Mouse (Mus musculus): ENCODE measurements around the gene Mrps18a. TPM values are rescaled to one million over a fixed set of nuclear protein-coding genes. Genes with fewer than 3 reads are reported as not detected.

The Mrps18a gene
- total and polyA plus RNA-seq, 2 experiments from 2014 or later: 67.1 to 169 TPM

- no peaks in the 10 kb centered on the region for H3K36me3 ChIP-seq (ENCODE audit: insufficient read depth, low read length)
- no peak overlapping the region for H3K4me3 ChIP-seq (ENCODE audit: low read length)
- H3K9ac ChIP-seq (replicated peaks; ENCODE audit: low read length): no peak overlapping the region
- H3K4me2 ChIP-seq (ENCODE audit: low read depth, low read length): no peak overlapping the region
- WGBS: 80% methylated on average over 8 of the region's 8 CpGs
- peaks cover 4% of the 10 kb centered on the region; the same call in 1 of the 2 replicates for H3K4me1 ChIP-seq (ENCODE audit: insufficient read depth, low read length)
- DNase-seq (ENCODE audit: low spot score) (no peak), ATAC-seq (no peak)
- H3K27ac ChIP-seq: no peak overlapping the region
- TF ChIP-seq CTCF (IDR thresholded peaks at IDR 0.05; ENCODE audit: low read depth): no peak
- no peaks in the 10 kb centered on the region for H3K27me3 ChIP-seq (ENCODE audit: insufficient read depth, low read length)
- H3K9me3 ChIP-seq (ENCODE audit: low read length): no peaks in the 10 kb centered on the region
These were observed 27.9 kb downstream of the Mrps18a start for GRCm38 (mm10) chr17:46138563-46139236.

GRCm38 (mm10) chr17:46139872-46140271 is 29.1 kb downstream of the Mrps18a start:
- Histone ChIP-seq H3K36me3 (ENCODE audit: insufficient read depth, low read length) (no peaks in the 10 kb centered on the region), H3K9me3 (ENCODE audit: low read length) (no peaks in the 10 kb centered on the region), H3K9ac (replicated peaks; ENCODE audit: low read length) (no peak overlapping the region), H3K27me3 (ENCODE audit: insufficient read depth, low read length) (no peaks in the 10 kb centered on the region), H3K4me1 (ENCODE audit: insufficient read depth, low read length) (peaks cover 4% of the 10 kb centered on the region; the same call in 1 of the 2 replicates), H3K27ac (no peak overlapping the region), H3K4me2 (ENCODE audit: low read depth, low read length) (no peak overlapping the region), H3K4me3 (ENCODE audit: low read length) (no peak overlapping the region)
- WGBS: 92% methylated on average over 3 of the region's 3 CpGs
- ATAC-seq (no peak), DNase-seq (ENCODE audit: low spot score) (no peak)
- TF ChIP-seq CTCF (IDR thresholded peaks at IDR 0.05; ENCODE audit: low read depth): no peak

GRCm38 (mm10) chr17:46143578-46144423 is 33.0 kb downstream of the Mrps18a start, which contains the start of gene Rsph9:
Gene Rsph9 (minus strand): TSS chr17:46144216.
- H3K9me3 ChIP-seq (ENCODE audit: low read length): no peaks in the 10 kb centered on the region
- 6% methylated on average over 37 of the region's 37 CpGs for WGBS
- 0 out of 2 replicates have a peak, but pooled peaks have one; percentile 4 for TF ChIP-seq CTCF (IDR thresholded peaks at IDR 0.05; ENCODE audit: low read depth)
- H3K9ac ChIP-seq (replicated peaks; ENCODE audit: low read length): peak within 1 kb of the TSS; percentile 46
- no peaks in the 10 kb centered on the region for H3K27me3 ChIP-seq (ENCODE audit: insufficient read depth, low read length)
- peak; percentile 89 for DNase-seq (ENCODE audit: low spot score)
- H3K4me2 ChIP-seq (ENCODE audit: low read depth, low read length): peak within 1 kb of the TSS; percentile 77
- peaks cover 4% of the 10 kb centered on the region; the same call in 1 of the 2 replicates for H3K4me1 ChIP-seq (ENCODE audit: insufficient read depth, low read length)
- peak within 1 kb of the TSS; percentile 53 for H3K4me3 ChIP-seq (ENCODE audit: low read length)
- H3K36me3 ChIP-seq (ENCODE audit: insufficient read depth, low read length): peaks cover 16% of the 10 kb centered on the region
- peak; percentile 98 for ATAC-seq
- peak within 1 kb of the TSS; percentile 68; the same call in 1 of the 2 replicates for H3K27ac ChIP-seq

- Histone ChIP-seq H3K27me3 (ENCODE audit: insufficient read depth, low read length) (no peaks in the 10 kb centered on the region), H3K36me3 (ENCODE audit: insufficient read depth, low read length) (peaks cover 2% of the 10 kb centered on the region; the same call in 1 of the 2 replicates), H3K9ac (replicated peaks; ENCODE audit: low read length) (peak within 1 kb of the TSS; percentile 70), H3K4me2 (ENCODE audit: low read depth, low read length) (peak within 1 kb of the TSS; percentile 98), H3K4me1 (ENCODE audit: insufficient read depth, low read length) (peaks cover 6% of the 10 kb centered on the region; the same call in 1 of the 2 replicates), H3K27ac (peak within 1 kb of the TSS; percentile 68; the same call in 1 of the 2 replicates), H3K4me3 (ENCODE audit: low read length) (peak within 1 kb of the TSS; percentile 65), H3K9me3 (ENCODE audit: low read length) (no peaks in the 10 kb centered on the region)
- DNase-seq (ENCODE audit: low spot score) (peak; percentile 94), ATAC-seq (peak; percentile 91)
- WGBS: 8% methylated on average over 32 of the region's 33 CpGs
- TF ChIP-seq CTCF (IDR thresholded peaks at IDR 0.05; ENCODE audit: low read depth): no peak
These were observed 42.3 kb downstream of the Mrps18a start, which contains the start of gene Mad2l1bp for GRCm38 (mm10) chr17:46152847-46153782. Gene Mad2l1bp (minus strand): TSS chr17:46153553.

- DNase-seq (ENCODE audit: low spot score): no peak
- WGBS: 96% methylated on average over 3 of the region's 3 CpGs
- H3K9me3 ChIP-seq (ENCODE audit: low read length): no peaks in the 10 kb centered on the region
- no peaks in the 10 kb centered on the region for H3K27me3 ChIP-seq (ENCODE audit: insufficient read depth, low read length)
- no peak overlapping the region for H3K9ac ChIP-seq (replicated peaks; ENCODE audit: low read length)
- H3K4me3 ChIP-seq (ENCODE audit: low read length): no peak overlapping the region
- no peak overlapping the region for H3K4me2 ChIP-seq (ENCODE audit: low read depth, low read length)
- ATAC-seq: no peak
- TF ChIP-seq CTCF (IDR thresholded peaks at IDR 0.05; ENCODE audit: low read depth): no peak
- no peaks in the 10 kb centered on the region for H3K36me3 ChIP-seq (ENCODE audit: insufficient read depth, low read length)
- H3K27ac ChIP-seq: no peak overlapping the region
- H3K4me1 ChIP-seq (ENCODE audit: insufficient read depth, low read length): peaks cover 6% of the 10 kb centered on the region; the same call in 1 of the 2 replicates
These were observed 43.5 kb downstream of the Mrps18a start for GRCm38 (mm10) chr17:46154336-46154735.

GRCm38 (mm10) chr17:46156680-46157079 is 45.9 kb downstream of the Mrps18a start:
- Histone ChIP-seq H3K4me1 (ENCODE audit: insufficient read depth, low read length) (peaks cover 6% of the 10 kb centered on the region; the same call in 1 of the 2 replicates), H3K4me3 (ENCODE audit: low read length) (no peak overlapping the region), H3K27ac (no peak overlapping the region), H3K4me2 (ENCODE audit: low read depth, low read length) (no peak overlapping the region), H3K27me3 (ENCODE audit: insufficient read depth, low read length) (no peaks in the 10 kb centered on the region), H3K9me3 (ENCODE audit: low read length) (no peaks in the 10 kb centered on the region), H3K36me3 (ENCODE audit: insufficient read depth, low read length) (no peaks in the 10 kb centered on the region), H3K9ac (replicated peaks; ENCODE audit: low read length) (no peak overlapping the region)
- no peak for TF ChIP-seq CTCF (IDR thresholded peaks at IDR 0.05; ENCODE audit: low read depth)
- ATAC-seq (no peak), DNase-seq (ENCODE audit: low spot score) (no peak)
- 93% methylated on average over 5 of the region's 5 CpGs for WGBS

All from hindbrain, postnatal 0 days (tissue).